Mouse (Mus musculus): ENCODE measurements around the gene Max. TPM values are rescaled to one million over a fixed set of nuclear protein-coding genes. Genes with fewer than 3 reads are reported as not detected.

Max gene
- polyA plus RNA-seq, 1 experiment from 2014 or later: 16.5 TPM

- Histone ChIP-seq H3K4me3 (no peak overlapping the region), H3K9ac (replicated peaks) (no peak overlapping the region), H3K4me1 (no peaks in the 10 kb centered on the region), H3K9me3 (no peaks in the 10 kb centered on the region), H3K27ac (replicated peaks) (no peak overlapping the region), H3K27me3 (no peaks in the 10 kb centered on the region), H3K36me3 (no peaks in the 10 kb centered on the region), H3K4me2 (replicated peaks) (no peak overlapping the region)
- 88% methylated on average over 16 of the region's 16 CpGs for WGBS
- ATAC-seq (ENCODE audit: low FRiP score, low read depth): no peak
Observed at GRCm38 (mm10) chr12:76982818-76983471, 20.9 kb upstream of the Max start.

- no peak overlapping the region for H3K4me3 ChIP-seq
- 77% methylated on average over 3 of the region's 3 CpGs for WGBS
- H3K27me3 ChIP-seq: no peaks in the 10 kb centered on the region
- H3K9me3 ChIP-seq: no peaks in the 10 kb centered on the region
- no peaks in the 10 kb centered on the region for H3K36me3 ChIP-seq
- no peak overlapping the region for H3K9ac ChIP-seq (replicated peaks)
- no peak overlapping the region for H3K4me2 ChIP-seq (replicated peaks)
- no peak overlapping the region for H3K27ac ChIP-seq (replicated peaks)
- H3K4me1 ChIP-seq: no peaks in the 10 kb centered on the region
- no peak for ATAC-seq (ENCODE audit: low FRiP score, low read depth)
Observed at GRCm38 (mm10) chr12:76979530-76979929, 17.5 kb upstream of the Max start.

- no peaks in the 10 kb centered on the region for H3K4me1 ChIP-seq
Observed at GRCm38 (mm10) chr12:76972669-76973068, 10.7 kb upstream of the Max start.

GRCm38 (mm10) chr12:76972241-76972640 is 10.2 kb upstream of the Max start:
- Histone ChIP-seq H3K4me2 (replicated peaks) (no peak overlapping the region), H3K9ac (replicated peaks) (no peak overlapping the region), H3K4me1 (no peaks in the 10 kb centered on the region), H3K9me3 (no peaks in the 10 kb centered on the region), H3K4me3 (no peak overlapping the region), H3K27me3 (no peaks in the 10 kb centered on the region), H3K27ac (replicated peaks) (no peak overlapping the region), H3K36me3 (no peaks in the 10 kb centered on the region)
- WGBS: 95% methylated on average over 11 of the region's 11 CpGs
- no peak for ATAC-seq (ENCODE audit: low FRiP score, low read depth)

More at GRCm38 (mm10) chr12:76972669-76973068, 10.7 kb upstream of the Max start:
- WGBS: 85% methylated on average over 10 of the region's 10 CpGs
- Histone ChIP-seq H3K9me3 (no peaks in the 10 kb centered on the region), H3K36me3 (no peaks in the 10 kb centered on the region), H3K27me3 (no peaks in the 10 kb centered on the region), H3K9ac (replicated peaks) (no peak overlapping the region), H3K4me2 (replicated peaks) (no peak overlapping the region), H3K4me3 (no peak overlapping the region), H3K27ac (replicated peaks) (no peak overlapping the region)
- ATAC-seq (ENCODE audit: low FRiP score, low read depth): no peak

GRCm38 (mm10) chr12:76971642-76972221 is 9.7 kb upstream of the Max start:
- no peak for ATAC-seq (ENCODE audit: low FRiP score, low read depth)
- H3K9ac ChIP-seq (replicated peaks): no peak overlapping the region
- H3K27ac ChIP-seq (replicated peaks): no peak overlapping the region
- no peaks in the 10 kb centered on the region for H3K4me1 ChIP-seq
- H3K4me3 ChIP-seq: no peak overlapping the region
- H3K9me3 ChIP-seq: no peaks in the 10 kb centered on the region
- no peaks in the 10 kb centered on the region for H3K36me3 ChIP-seq
- H3K4me2 ChIP-seq (replicated peaks): no peak overlapping the region
- 87% methylated on average over 7 of the region's 7 CpGs for WGBS
- no peaks in the 10 kb centered on the region for H3K27me3 ChIP-seq

- Histone ChIP-seq H3K36me3 (no peaks in the 10 kb centered on the region), H3K27ac (replicated peaks) (no peak overlapping the region), H3K9ac (replicated peaks) (no peak overlapping the region), H3K4me2 (replicated peaks) (no peak overlapping the region), H3K4me1 (peaks cover 11% of the 10 kb centered on the region), H3K9me3 (no peaks in the 10 kb centered on the region), H3K4me3 (no peak overlapping the region), H3K27me3 (no peaks in the 10 kb centered on the region)
- no peak for ATAC-seq (ENCODE audit: low FRiP score, low read depth)
- WGBS: 0% methylated on average over 3 of the region's 4 CpGs
Observed at GRCm38 (mm10) chr12:76965876-76966275, 3.9 kb upstream of the Max start.

GRCm38 (mm10) chr12:76965089-76965488 is 3.1 kb upstream of the Max start:
- no peaks in the 10 kb centered on the region for H3K9me3 ChIP-seq
- peaks cover 13% of the 10 kb centered on the region for H3K4me1 ChIP-seq
- no peak overlapping the region for H3K9ac ChIP-seq (replicated peaks)
- no peaks in the 10 kb centered on the region for H3K27me3 ChIP-seq
- ATAC-seq (ENCODE audit: low FRiP score, low read depth): no peak
- no peak overlapping the region for H3K4me3 ChIP-seq
- H3K27ac ChIP-seq (replicated peaks): no peak overlapping the region
- no peak overlapping the region for H3K4me2 ChIP-seq (replicated peaks)
- no peaks in the 10 kb centered on the region for H3K36me3 ChIP-seq
- WGBS: 6% methylated on average over 5 of the region's 5 CpGs

- peaks cover 13% of the 10 kb centered on the region for H3K4me1 ChIP-seq
- ATAC-seq (ENCODE audit: low FRiP score, low read depth): peak; percentile 39
- H3K27ac ChIP-seq (replicated peaks): peak overlapping the region; percentile 55
- H3K4me2 ChIP-seq (replicated peaks): peak overlapping the region; percentile 94
- H3K36me3 ChIP-seq: peaks cover 18% of the 10 kb centered on the region
- peak overlapping the region; percentile 94 for H3K4me3 ChIP-seq
- H3K9me3 ChIP-seq: no peaks in the 10 kb centered on the region
- no peaks in the 10 kb centered on the region for H3K27me3 ChIP-seq
- WGBS: 6% methylated on average over 40 of the region's 45 CpGs
- peak overlapping the region; percentile 90 for H3K9ac ChIP-seq (replicated peaks)
Observed at GRCm38 (mm10) chr12:76961052-76961931, 709 bp downstream of the Max start.

- ATAC-seq (ENCODE audit: low FRiP score, low read depth): no peak
- Histone ChIP-seq H3K27me3 (no peaks in the 10 kb centered on the region), H3K4me2 (replicated peaks) (no peak overlapping the region), H3K4me1 (peaks cover 10% of the 10 kb centered on the region), H3K9me3 (no peaks in the 10 kb centered on the region), H3K4me3 (no peak overlapping the region), H3K9ac (replicated peaks) (no peak overlapping the region), H3K36me3 (peaks cover 47% of the 10 kb centered on the region), H3K27ac (replicated peaks) (no peak overlapping the region)
- 90% methylated on average over 5 of the region's 5 CpGs for WGBS
Observed at GRCm38 (mm10) chr12:76957688-76958087, 4.3 kb downstream of the Max start.

GRCm38 (mm10) chr12:76954698-76955423 is 7.1 kb downstream of the Max start:
- Histone ChIP-seq H3K9me3 (no peaks in the 10 kb centered on the region), H3K4me3 (no peak overlapping the region), H3K27me3 (no peaks in the 10 kb centered on the region), H3K27ac (replicated peaks) (no peak overlapping the region), H3K9ac (replicated peaks) (0 out of 2 replicates have a peak overlapping the region, but pooled peaks have one; percentile 2), H3K4me2 (replicated peaks) (no peak overlapping the region), H3K36me3 (peaks cover 74% of the 10 kb centered on the region), H3K4me1 (no peaks in the 10 kb centered on the region)
- WGBS: 87% methylated on average over 10 of the region's 10 CpGs
- ATAC-seq (ENCODE audit: low FRiP score, low read depth): no peak

- Histone ChIP-seq H3K27me3 (no peaks in the 10 kb centered on the region), H3K36me3 (peaks cover 77% of the 10 kb centered on the region), H3K9ac (replicated peaks) (no peak overlapping the region), H3K4me1 (no peaks in the 10 kb centered on the region), H3K4me2 (replicated peaks) (no peak overlapping the region), H3K9me3 (no peaks in the 10 kb centered on the region), H3K27ac (replicated peaks) (no peak overlapping the region), H3K4me3 (no peak overlapping the region)
- no peak for ATAC-seq (ENCODE audit: low FRiP score, low read depth)
- 98% methylated on average over 2 of the region's 2 CpGs for WGBS
Observed at GRCm38 (mm10) chr12:76953750-76954363, 8.1 kb downstream of the Max start.

Data from midbrain, embryonic 12.5 days (tissue).